Mouse (Mus musculus) frontal cortex, postnatal 14 days (tissue): ENCODE measurements around the gene Rapgef6.
"Not testable (repeated sequence)": the region's sequence is repeated elsewhere in the genome, so short reads cannot be mapped to it uniquely, and the experiment has no call there.

Source experiments
- DNase-seq, 2 experiments: peaks; one replicate each; pipeline ENCODE4 v3.0.0; 2022; ENCODE audit warnings: low spot score in 2 of 2

The Rapgef6 gene

GRCm38 (mm10) chr11:54574741-54575140 lies 52.1 kb downstream of the Rapgef6 start:
- no peak for DNase-seq

GRCm38 (mm10) chr11:54592585-54592984 lies 69.9 kb downstream of the Rapgef6 start:
- DNase-seq = no peak

- no peak for DNase-seq
These were observed 71.4 kb downstream of the Rapgef6 start for GRCm38 (mm10) chr11:54594049-54594448.

GRCm38 (mm10) chr11:54595053-54595452 lies 72.4 kb downstream of the Rapgef6 start:
- no peak for DNase-seq

- DNase-seq = no peak
These were observed 73.4 kb downstream of the Rapgef6 start for GRCm38 (mm10) chr11:54595905-54596555.

- no peak for DNase-seq
These were observed 75.3 kb downstream of the Rapgef6 start for GRCm38 (mm10) chr11:54597902-54598447.

GRCm38 (mm10) chr11:54601121-54601520 lies 78.5 kb downstream of the Rapgef6 start:
- DNase-seq = no peak

GRCm38 (mm10) chr11:54602764-54603163 lies 80.1 kb downstream of the Rapgef6 start:
- DNase-seq = not testable (repeated sequence)

GRCm38 (mm10) chr11:54604415-54604814 lies 81.8 kb downstream of the Rapgef6 start:
- no peak for DNase-seq

- DNase-seq = no peak
These were observed 91.0 kb downstream of the Rapgef6 start for GRCm38 (mm10) chr11:54613628-54614027.

GRCm38 (mm10) chr11:54614560-54614959 lies 91.9 kb downstream of the Rapgef6 start:
- no peak for DNase-seq

- DNase-seq = no peak
These were observed 96.2 kb downstream of the Rapgef6 start for GRCm38 (mm10) chr11:54618841-54619240.

- no peak for DNase-seq
These were observed 99.1 kb downstream of the Rapgef6 start for GRCm38 (mm10) chr11:54621725-54622124.

- no peak for DNase-seq
These were observed 104.3 kb downstream of the Rapgef6 start for GRCm38 (mm10) chr11:54626905-54627304.

- DNase-seq = no peak
These were observed 123.8 kb downstream of the Rapgef6 start for GRCm38 (mm10) chr11:54646420-54646819.

GRCm38 (mm10) chr11:54648573-54648972 lies 125.9 kb downstream of the Rapgef6 start:
- no peak for DNase-seq

- no peak for DNase-seq
These were observed 132.8 kb downstream of the Rapgef6 start for GRCm38 (mm10) chr11:54655420-54655819.

GRCm38 (mm10) chr11:54673575-54674298 lies 151.1 kb downstream of the Rapgef6 start:
- no peak for DNase-seq

- DNase-seq = no peak
These were observed 153.3 kb downstream of the Rapgef6 start for GRCm38 (mm10) chr11:54675792-54676489.

GRCm38 (mm10) chr11:54679141-54679540 lies 156.5 kb downstream of the Rapgef6 start:
- no peak for DNase-seq

GRCm38 (mm10) chr11:54684831-54685230 lies 162.2 kb downstream of the Rapgef6 start:
- no peak for DNase-seq

- DNase-seq = no peak
These were observed 167.5 kb downstream of the Rapgef6 start for GRCm38 (mm10) chr11:54690171-54690570.
